In genomic region chr17:28373821-28374220, GRCm38 (mm10) we compare ENCODE assay signal across 10 mouse cellular contexts. TPM values are rescaled to one million over a fixed set of nuclear protein-coding genes. Genes with fewer than 3 reads are reported as not detected.
DNase-seq lines count a peak whose midpoint lies in the region; ATAC-seq and TF ChIP-seq lines count a peak whose summit lies in the region.
"Had no signal": no experiment of that assay in that cellular context is flagged by ENCODE, and none has a peak within 500 bp of the region (broad histone marks: within the 10 kb centered on the region; RNA-seq: fewer than 3 reads in every experiment).

No protein-coding gene starts in this region.

- no peak for TF ChIP-seq POLR2A in bone marrow macrophage, adult 2 months (IDR thresholded peaks at IDR 0.05; ENCODE audit: borderline replicate concordance, low read depth, low read length)
- TF ChIP-seq POLR2A in lung, adult 2 months (IDR thresholded peaks at IDR 0.05; ENCODE audit: borderline replicate concordance, extremely low read depth, low read depth, low read length), result no peak

- no peak overlapping the region for H3K4me3 ChIP-seq in hindbrain, embryonic 11.5 days (ENCODE audit: low read depth, low read length)
- H3K4me3 ChIP-seq in hindbrain, embryonic 16.5 days (ENCODE audit: low read length), result no peak overlapping the region
- no peak overlapping the region for H3K4me3 ChIP-seq in E14TG2a.4 (replicated peaks; ENCODE audit: low read length)
- H3K4me3 ChIP-seq in bone marrow macrophage, adult 2 months (ENCODE audit: insufficient read depth, low read length), result no peak overlapping the region
- H3K4me3 ChIP-seq in lung, adult 2 months (replicated peaks; ENCODE audit: extremely low read depth, low read depth, low read length), result no peak overlapping the region
- H3K4me3 ChIP-seq: embryonic facial prominence, embryonic 13.5 days; limb, embryonic 12.5 days had no signal

- no peak overlapping the region for H3K4me2 ChIP-seq in hindbrain, embryonic 11.5 days (replicated peaks; ENCODE audit: low read depth, low read length)
- H3K4me2 ChIP-seq in hindbrain, embryonic 16.5 days (ENCODE audit: low read length), result no peak overlapping the region
- H3K4me2 ChIP-seq: embryonic facial prominence, embryonic 13.5 days; limb, embryonic 12.5 days had no signal

- H3K36me3 ChIP-seq in hindbrain, embryonic 11.5 days (ENCODE audit: control insufficient read depth, insufficient read depth, low read length), result no peaks in the 10 kb centered on the region
- no peaks in the 10 kb centered on the region for H3K36me3 ChIP-seq in hindbrain, embryonic 16.5 days (ENCODE audit: control insufficient read depth, insufficient read depth, low read length)
- H3K36me3 ChIP-seq in E14TG2a.4 (ENCODE audit: insufficient read depth, low read length), result no peaks in the 10 kb centered on the region
- H3K36me3 ChIP-seq: embryonic facial prominence, embryonic 13.5 days; limb, embryonic 12.5 days had no signal

- no peak for ATAC-seq in hindbrain, embryonic 11.5 days (ENCODE audit: low FRiP score)
- no peak for ATAC-seq in hindbrain, embryonic 16.5 days
- peak; percentile 60 to 71; a peak in 3 of 4 replicates for ATAC-seq in hematopoietic stem cell, adult 5-6 weeks (replicated peaks in 1 of 2; ENCODE audit: insufficient read depth in 1 of 2, low FRiP score in 2 of 2, low TSS enrichment in 1 of 2, low read depth in 1 of 2, poor library complexity in 2 of 2, severe bottlenecking in 2 of 2)

- H3K27me3 ChIP-seq in hindbrain, embryonic 11.5 days (ENCODE audit: control insufficient read depth, insufficient read depth, low read length), result peaks cover 15% of the 10 kb centered on the region
- H3K27me3 ChIP-seq in hindbrain, embryonic 16.5 days (replicated peaks; ENCODE audit: control insufficient read depth, insufficient read depth, low read length), result peaks cover 18% of the 10 kb centered on the region
- peaks cover 9% of the 10 kb centered on the region; the same call in 1 of the 2 replicates for H3K27me3 ChIP-seq in E14TG2a.4 (ENCODE audit: insufficient read depth, low read length)

- peak; percentile 57 for TF ChIP-seq CTCF in E14TG2a.4 (conservative IDR thresholded peaks at IDR 0.05; ENCODE audit: low read length)
- TF ChIP-seq CTCF in bone marrow macrophage, adult 2 months (IDR thresholded peaks at IDR 0.05; ENCODE audit: low read depth, low read length), result peak; percentile 56
- TF ChIP-seq CTCF in lung, adult 2 months (IDR thresholded peaks at IDR 0.05; ENCODE audit: insufficient read depth, low read length), result peak; percentile 75

- peak; percentile 71 for DNase-seq in hindbrain, embryonic 11.5 days (ENCODE audit: low spot score)
- DNase-seq in lung, adult 2 months, result no peak
- DNase-seq in spleen, postnatal 10 days (ENCODE audit: low spot score in 2 of 2), result peak; percentile 55 to 80
- no peak for DNase-seq in cerebellum, adult 11 months

- no peaks in the 10 kb centered on the region for H3K9me3 ChIP-seq in hindbrain, embryonic 11.5 days (ENCODE audit: control insufficient read depth, low read length)
- H3K9me3 ChIP-seq in hindbrain, embryonic 16.5 days (ENCODE audit: control insufficient read depth, low read length), result no peaks in the 10 kb centered on the region
- no peaks in the 10 kb centered on the region for H3K9me3 ChIP-seq in E14TG2a.4 (ENCODE audit: low read length)
- H3K9me3 ChIP-seq: embryonic facial prominence, embryonic 13.5 days; limb, embryonic 12.5 days had no signal

- no peak overlapping the region for H3K9ac ChIP-seq in hindbrain, embryonic 11.5 days (ENCODE audit: low read depth, low read length)
- no peak overlapping the region for H3K9ac ChIP-seq in hindbrain, embryonic 16.5 days (ENCODE audit: low read depth, low read length)
- H3K9ac ChIP-seq: embryonic facial prominence, embryonic 13.5 days; limb, embryonic 12.5 days had no signal

- H3K27ac ChIP-seq in hindbrain, embryonic 11.5 days (ENCODE audit: low read depth, low read length), result no peak overlapping the region
- no peak overlapping the region for H3K27ac ChIP-seq in hindbrain, embryonic 16.5 days (ENCODE audit: low read depth, low read length)
- no peak overlapping the region for H3K27ac ChIP-seq in bone marrow macrophage, adult 2 months (ENCODE audit: insufficient read depth, low read depth, low read length)
- H3K27ac ChIP-seq: embryonic facial prominence, embryonic 13.5 days; limb, embryonic 12.5 days had no signal

- WGBS in hindbrain, embryonic 11.5 days, result 18% methylated on average over 10 of the region's 10 CpGs
- WGBS in hindbrain, embryonic 16.5 days, result 17% methylated on average over 10 of the region's 10 CpGs
- 19% methylated on average over 10 of the region's 10 CpGs for WGBS in lung, adult 2 months

- no peaks in the 10 kb centered on the region for H3K4me1 ChIP-seq in hindbrain, embryonic 11.5 days (replicated peaks; ENCODE audit: control insufficient read depth, insufficient read depth, low read length)
- no peaks in the 10 kb centered on the region; the same call in 1 of the 2 replicates for H3K4me1 ChIP-seq in hindbrain, embryonic 16.5 days (ENCODE audit: control insufficient read depth, insufficient read depth, low read depth, low read length)
- H3K4me1 ChIP-seq in E14TG2a.4 (replicated peaks; ENCODE audit: low read depth, low read length), result peaks cover 52% of the 10 kb centered on the region
- no peaks in the 10 kb centered on the region for H3K4me1 ChIP-seq in bone marrow macrophage, adult 2 months (ENCODE audit: control insufficient read depth, insufficient read depth, low read length)
- no peaks in the 10 kb centered on the region for H3K4me1 ChIP-seq in lung, adult 2 months (ENCODE audit: control insufficient read depth, insufficient read depth, low read length)

RNA-seq across cellular contexts. Expression of gene Tulp1, which starts 8.8 kb away (rescaled TPM):
- polyA plus RNA-seq in hindbrain, embryonic 11.5 days (2014; fragmentation: Nextera tagmentation; extraction: Ambion mirVana), result 2.9 and 4.1 TPM in 2 replicates
- polyA plus RNA-seq in hindbrain, embryonic 16.5 days (2015; fragmentation: Nextera tagmentation; extraction: Ambion mirVana), result 1.5 and 1.6 TPM in 2 replicates
- not detected in 2 replicates for polyA plus RNA-seq in bone marrow macrophage, adult 2 months (2012; ENCODE audit: insufficient read depth, insufficient read length, missing spikeins)
- total RNA-seq in hematopoietic stem cell, adult 5-6 weeks (2017), result 0.60 TPM in 1 of 2 replicates, not detected in the other
- 7.0 and 7.2 TPM in 2 replicates for polyA plus RNA-seq in lung, adult 2 months (2012; rRNA removed)

RNA-seq across cellular contexts. Expression of gene Tead3, which starts 23.2 kb away (rescaled TPM):
- 3.7 and 5.1 TPM in 2 replicates for polyA plus RNA-seq in hindbrain, embryonic 11.5 days (2014; fragmentation: Nextera tagmentation; extraction: Ambion mirVana)
- polyA plus RNA-seq in hindbrain, embryonic 16.5 days (2015; fragmentation: Nextera tagmentation; extraction: Ambion mirVana), result 1.4 and 2.0 TPM in 2 replicates
- not detected in 2 replicates for polyA plus RNA-seq in bone marrow macrophage, adult 2 months (2012; ENCODE audit: insufficient read depth, insufficient read length, missing spikeins)
- total RNA-seq in hematopoietic stem cell, adult 5-6 weeks (2017), result 0.74 and 0.75 TPM in 2 replicates
- polyA plus RNA-seq in lung, adult 2 months (2012; rRNA removed), result 28.1 and 30.7 TPM in 2 replicates

RNA-seq across cellular contexts. Expression of gene Rpl10a, which starts 45.5 kb away (rescaled TPM):
- 445 and 475 TPM in 2 replicates for polyA plus RNA-seq in hindbrain, embryonic 11.5 days (2014; fragmentation: Nextera tagmentation; extraction: Ambion mirVana)
- 287 and 323 TPM in 2 replicates for polyA plus RNA-seq in hindbrain, embryonic 16.5 days (2015; fragmentation: Nextera tagmentation; extraction: Ambion mirVana)
- polyA plus RNA-seq in bone marrow macrophage, adult 2 months (2012; ENCODE audit: insufficient read depth, insufficient read length, missing spikeins), result 568 and 618 TPM in 2 replicates
- 828 and 1,143 TPM in 2 replicates for total RNA-seq in hematopoietic stem cell, adult 5-6 weeks (2017)
- polyA plus RNA-seq in lung, adult 2 months (2012; rRNA removed), result 1,664 and 1,938 TPM in 2 replicates

Comparison
In these comparisons a context has a peak if more than half of its experiments do, and no peak if none do; other contexts are left out.
1. ATAC-seq: peak in hematopoietic stem cell, adult 5-6 weeks (2 of 2); none in hindbrain, embryonic 11.5 days (single experiment) and hindbrain, embryonic 16.5 days (single experiment).
2. DNase-seq: peak in hindbrain, embryonic 11.5 days (single experiment) and spleen, postnatal 10 days (2 of 2); none in lung, adult 2 months (single experiment) and cerebellum, adult 11 months (single experiment).
3. Peak in every context shown above with its lines, with median percentiles within 50 percentile points of each other: CTCF ChIP-seq.